Mouse (Mus musculus) ES-E14 (cell line): ENCODE data around the gene Cenpp.

Experiments used
- CHD2 ChIP-seq: IDR thresholded peaks from 2 replicates; pipeline ENCODE4 v1.6.1; 2014; ENCODE audit warnings: mild to moderate bottlenecking, low read depth, low read length, inconsistent platforms
- ZC3H11A ChIP-seq: IDR thresholded peaks from 2 replicates; pipeline ENCODE4 v1.6.1; 2012; ENCODE audit warnings: low read depth, mild to moderate bottlenecking, inconsistent platforms, low read length, borderline replicate concordance

DNA sequence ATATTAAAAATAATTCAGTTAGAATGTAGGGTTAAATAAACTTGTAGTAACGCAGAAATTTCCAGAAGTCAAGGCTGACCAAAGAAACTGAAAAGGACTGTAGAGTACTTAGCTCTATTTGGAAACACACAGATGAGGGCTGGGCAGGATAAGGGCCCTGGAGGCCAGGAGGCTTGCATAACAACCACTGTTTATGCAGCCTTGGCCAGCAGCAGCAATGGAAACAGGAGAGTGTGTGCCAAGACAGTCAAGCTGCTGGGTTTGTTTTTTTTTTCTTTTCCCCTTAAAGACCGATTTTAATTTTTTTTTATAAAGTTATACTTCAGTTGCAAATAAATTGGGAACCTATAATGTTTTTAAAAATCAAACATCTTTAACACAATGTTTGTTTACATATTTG, 172.5 kb downstream of the Cenpp start:
- no peak for TF ChIP-seq ZC3H11A
- TF ChIP-seq CHD2, result no peak
